Mouse (Mus musculus) MEL (cell line): ENCODE results near the gene Porcn. TPM values are rescaled to one million over a fixed set of nuclear protein-coding genes. Genes with fewer than 3 reads are reported as not detected.
A peak's percentile ranks its signal among the peaks of the same experiment; 100 is the strongest.

ENCODE experiments used
- DNase-seq: peaks from one replicate; pipeline ENCODE4 v3.0.0; 2011; ENCODE audit warnings: low read depth, low spot score
- H3K27ac ChIP-seq: 2 replicates; pipeline ENCODE4 v1.5.1; 2012; ENCODE audit warnings: low read depth, mild to moderate bottlenecking, control low read depth, low read length, moderate library complexity; ENCODE audit not compliant: control insufficient read depth
- H3K27me3 ChIP-seq, 2 experiments: fragments of 150-350 bp in 1 of 2; sonication (generic) in 1 of 2; 2 replicates each; pipeline ENCODE4 v1.6.1; 2012; ENCODE audit warnings: low read length in 2 of 2, mild to moderate bottlenecking in 2 of 2, improper control_type of control experiment in 1 of 2, moderate library complexity in 1 of 2; ENCODE audit not compliant: insufficient read depth in 2 of 2, control insufficient read depth in 1 of 2
- H3K36me3 ChIP-seq, 2 experiments: 2 replicates each; pipeline ENCODE4 v1.6.1; 2012 to 2014; ENCODE audit warnings: low read length in 2 of 2, improper control_type of control experiment in 1 of 2, inconsistent platforms in 1 of 2, mild to moderate bottlenecking in 1 of 2; ENCODE audit not compliant: insufficient read depth in 2 of 2, control insufficient read depth in 1 of 2
- H3K4me1 ChIP-seq, 2 experiments: fragments of 150-350 bp in 1 of 2; sonication (generic) in 1 of 2; 2 replicates each; pipeline ENCODE4 v1.6.1; 2012; ENCODE audit warnings: low read length in 2 of 2, improper control_type of control experiment in 1 of 2, mild to moderate bottlenecking in 1 of 2; ENCODE audit not compliant: insufficient read depth in 2 of 2, control insufficient read depth in 1 of 2
- H3K4me3 ChIP-seq, 2 experiments: fragments of 150-350 bp in 1 of 2; sonication (generic) in 1 of 2; 2 replicates each; pipeline ENCODE4 v1.5.1; 2012; ENCODE audit warnings: low read depth in 2 of 2, low read length in 2 of 2, mild to moderate bottlenecking in 2 of 2, moderate library complexity in 2 of 2, control low read depth in 1 of 2, improper control_type of control experiment in 1 of 2; ENCODE audit not compliant: control insufficient read depth in 1 of 2, insufficient read depth in 1 of 2
- H3K79me2 ChIP-seq: 2 replicates; pipeline ENCODE4 v1.6.1; 2012; ENCODE audit warnings: mild to moderate bottlenecking, low read length, moderate library complexity; ENCODE audit not compliant: control insufficient read depth, poor library complexity, insufficient read depth
- H3K9ac ChIP-seq: 2 replicates; pipeline ENCODE4 v1.6.1; 2012; ENCODE audit warnings: low read depth, mild to moderate bottlenecking, control low read depth, low read length, moderate library complexity; ENCODE audit not compliant: control insufficient read depth, poor library complexity, severe bottlenecking
- H3K9me3 ChIP-seq: fragments of 150-350 bp; sonication (generic); replicated peaks from 2 replicates; pipeline ENCODE4 v1.6.1; 2012; ENCODE audit warnings: mild to moderate bottlenecking, low read length, improper control_type of control experiment, moderate library complexity; ENCODE audit not compliant: insufficient read depth
- CHD1 ChIP-seq: IDR thresholded peaks from 2 replicates; pipeline ENCODE4 v1.6.1; 2012; ENCODE audit warnings: low read depth, mild to moderate bottlenecking, inconsistent platforms, low read length, improper control_type of control experiment
- E2F4 ChIP-seq: IDR thresholded peaks from 2 replicates; pipeline ENCODE4 v1.6.1; 2011; ENCODE audit warnings: low read depth, low read length, improper control_type of control experiment, borderline replicate concordance
- ELF1 ChIP-seq: IDR thresholded peaks from 2 replicates; pipeline ENCODE4 v1.6.1; 2014; ENCODE audit warnings: low read depth, mild to moderate bottlenecking, inconsistent platforms, low read length, improper control_type of control experiment, moderate library complexity
- ETS1 ChIP-seq: IDR thresholded peaks from 2 replicates; pipeline ENCODE4 v1.6.1; 2012; ENCODE audit warnings: low read depth, mild to moderate bottlenecking, inconsistent platforms, low read length, improper control_type of control experiment, moderate library complexity
- GABPA ChIP-seq: IDR thresholded peaks from 2 replicates; pipeline ENCODE4 v1.6.1; 2012; ENCODE audit warnings: low read depth, mild to moderate bottlenecking, inconsistent platforms, low read length, improper control_type of control experiment, moderate library complexity
- GATA1 ChIP-seq: IDR thresholded peaks from 2 replicates; pipeline ENCODE4 v1.6.1; 2011; ENCODE audit warnings: low read depth, low read length, improper control_type of control experiment
- JUND ChIP-seq: IDR thresholded peaks from 2 replicates; pipeline ENCODE4 v1.6.1; 2011; ENCODE audit warnings: low read depth, mild to moderate bottlenecking, improper control_type of control experiment, low read length
- MAX ChIP-seq: IDR thresholded peaks from 2 replicates; pipeline ENCODE4 v1.6.1; 2011; ENCODE audit warnings: low read length, improper control_type of control experiment
- MAZ ChIP-seq: IDR thresholded peaks from 2 replicates; pipeline ENCODE4 v1.6.1; 2012; ENCODE audit warnings: low read depth, mild to moderate bottlenecking, inconsistent platforms, low read length, improper control_type of control experiment
- MEF2A ChIP-seq: IDR thresholded peaks from 2 replicates; pipeline ENCODE4 v1.6.1; 2014; ENCODE audit warnings: low read depth, mild to moderate bottlenecking, inconsistent platforms, low read length, improper control_type of control experiment; ENCODE audit not compliant: poor library complexity, insufficient replicate concordance, severe bottlenecking; ENCODE audit errors: extremely low read depth
- MXI1 ChIP-seq: IDR thresholded peaks from 2 replicates; pipeline ENCODE4 v1.6.1; 2011; ENCODE audit warnings: mild to moderate bottlenecking, low read depth, low read length, improper control_type of control experiment
- MYB ChIP-seq: IDR thresholded peaks from 2 replicates; pipeline ENCODE4 v1.6.1; 2011; ENCODE audit warnings: mild to moderate bottlenecking, low read depth, low read length, improper control_type of control experiment
- MYC ChIP-seq: IDR thresholded peaks from 2 replicates; pipeline ENCODE4 v1.6.1; 2011; ENCODE audit warnings: low read depth, mild to moderate bottlenecking, low read length, improper control_type of control experiment, moderate library complexity
- NELFE ChIP-seq: IDR thresholded peaks from 2 replicates; pipeline ENCODE4 v1.6.1; 2011; ENCODE audit warnings: low read depth, low read length, improper control_type of control experiment
- NRF1 ChIP-seq: IDR thresholded peaks from 2 replicates; pipeline ENCODE4 v1.6.1; 2014; ENCODE audit warnings: low read depth, mild to moderate bottlenecking, inconsistent platforms, low read length, improper control_type of control experiment, moderate library complexity; ENCODE audit not compliant: poor library complexity, insufficient read depth, severe bottlenecking
- POLR2AphosphoS2 ChIP-seq: IDR thresholded peaks from 2 replicates; pipeline ENCODE4 v1.6.1; 2011; ENCODE audit warnings: low read length, improper control_type of control experiment
- POLR2AphosphoS5 ChIP-seq: IDR thresholded peaks from 2 replicates; pipeline ENCODE4 v1.6.1; 2012; ENCODE audit warnings: low read depth, borderline replicate concordance, mild to moderate bottlenecking, inconsistent platforms, low read length, moderate library complexity, mixed read lengths
- SMC3 ChIP-seq: IDR thresholded peaks from 2 replicates; pipeline ENCODE4 v1.6.1; 2011; ENCODE audit warnings: low read depth, low read length, improper control_type of control experiment
- TBP ChIP-seq: IDR thresholded peaks from 2 replicates; pipeline ENCODE4 v1.8.0; 2011; ENCODE audit warnings: low read depth, low read length, improper control_type of control experiment
- TCF12 ChIP-seq: IDR thresholded peaks from 2 replicates; pipeline ENCODE4 v1.6.1; 2014; ENCODE audit warnings: low read depth, mild to moderate bottlenecking, inconsistent platforms, low read length, improper control_type of control experiment, moderate library complexity
- USF1 ChIP-seq: IDR thresholded peaks from 2 replicates; pipeline ENCODE4 v1.6.1; 2014; ENCODE audit warnings: low read depth, mild to moderate bottlenecking, inconsistent platforms, low read length, improper control_type of control experiment, moderate library complexity
- USF2 ChIP-seq, 2 experiments: IDR thresholded peaks; 2 replicates each; pipeline ENCODE4 v1.6.1; 2011 to 2012; ENCODE audit warnings: improper control_type of control experiment in 2 of 2, low read length in 2 of 2, borderline replicate concordance in 1 of 2, inconsistent platforms in 1 of 2, low read depth in 1 of 2, mild to moderate bottlenecking in 1 of 2; ENCODE audit not compliant: insufficient read depth in 1 of 2
- ZC3H11A ChIP-seq: IDR thresholded peaks from 2 replicates; pipeline ENCODE4 v1.6.1; 2012; ENCODE audit warnings: low read depth, mild to moderate bottlenecking, inconsistent platforms, low read length, improper control_type of control experiment
- ZKSCAN1 ChIP-seq: IDR thresholded peaks from 2 replicates; pipeline ENCODE4 v1.6.1; 2012; ENCODE audit warnings: low read depth, mild to moderate bottlenecking, inconsistent platforms, low read length, improper control_type of control experiment, moderate library complexity
- ZMIZ1 ChIP-seq: IDR thresholded peaks from 2 replicates; pipeline ENCODE4 v1.6.1; 2012; ENCODE audit warnings: low read depth, mild to moderate bottlenecking, inconsistent platforms, low read length, improper control_type of control experiment, moderate library complexity
- ZNF384 ChIP-seq: IDR thresholded peaks from 2 replicates; pipeline ENCODE4 v1.6.1; 2012; ENCODE audit warnings: low read depth, mild to moderate bottlenecking, inconsistent platforms, low read length, improper control_type of control experiment
- polyA plus RNA-seq, 2 experiments: library from polyadenylated mRNA; stranded (reverse) in 1 of 2; unstranded in 1 of 2; fragments of >175 nt in 1 of 2; fragments of >200 nt in 1 of 2; gene quantifications; 2 replicates each; pipeline versions ENCODE4 v1.2.1 to v1.2.4; 2012; ENCODE audit warnings: low replicate concordance in 2 of 2, low read depth in 1 of 2; ENCODE audit not compliant: insufficient read length in 2 of 2, insufficient read depth in 1 of 2, missing spikeins in 1 of 2
- total RNA-seq: library from RNA; depleted of rRNA; stranded (reverse); fragments of 300-350 nt; gene quantifications from 2 replicates; pipeline ENCODE4 v1.2.3, GENCODE M21; 2012

Porcn gene
- total and polyA plus RNA-seq, 3 experiments = 3.5 to 16.1 TPM; not detected in 1

GRCm38 (mm10) chrX:8192640-8193418 is 13.5 kb downstream of the Porcn start (continued):
- peak; percentile 53; the same call in 1 of the 2 replicates for TF ChIP-seq E2F4
- no peak for TF ChIP-seq USF2 (IDR thresholded peaks at IDR 0.05; ENCODE audit: borderline replicate concordance in 1 of 2, insufficient read depth in 1 of 2, low read depth in 1 of 2, low read length in 2 of 2)
- peak; percentile 69; the same call in 1 of the 2 replicates for TF ChIP-seq POLR2AphosphoS2
- TF ChIP-seq MXI1 = peak; percentile 58
- peak; percentile 78 for TF ChIP-seq MAX
- TF ChIP-seq POLR2AphosphoS5 = no peak
- peak; percentile 60; the same call in 1 of the 2 replicates for TF ChIP-seq ETS1
- TF ChIP-seq ZNF384 = no peak
- 0 out of 2 replicates have a peak, but pooled peaks have one; percentile 17 for TF ChIP-seq USF1
- no peak for TF ChIP-seq ZC3H11A
- peak; percentile 92 for TF ChIP-seq NELFE
- peak; percentile 72 for TF ChIP-seq GATA1
- no peak for TF ChIP-seq MEF2A
- TF ChIP-seq MYB = no peak
- TF ChIP-seq GABPA = no peak

- Histone ChIP-seq H3K4me3 (peak overlapping the region; percentile 77 to 91), H3K4me1 (peaks cover 2 to 16% of the 10 kb centered on the region in 2 experiments), H3K36me3 (peaks cover 0 to 7% of the 10 kb centered on the region in 2 experiments; a peak in 2 of 4 replicates), H3K9me3 (no peaks in the 10 kb centered on the region), H3K79me2 (peaks cover 10% of the 10 kb centered on the region), H3K9ac (peak overlapping the region; percentile 92), H3K27ac (peak overlapping the region; percentile 67), H3K27me3 (no peaks in the 10 kb centered on the region)
- DNase-seq = peak; percentile 55
- TF ChIP-seq TCF12 (no peak), MAZ (no peak), SMC3 (no peak), ZKSCAN1 (no peak), MXI1 (no peak), GATA1 (no peak), ETS1 (no peak), NELFE (no peak), NRF1 (no peak), USF1 (no peak), CHD1 (no peak), MYC (no peak), MAX (no peak), ZMIZ1 (no peak), ELF1 (no peak), TBP (no peak), JUND (no peak)
These were observed 14.1 kb downstream of the Porcn start for GRCm38 (mm10) chrX:8192126-8192639.
